Mouse (Mus musculus) limb, embryonic 12.5 days (tissue): ENCODE results near the gene Pilrb2. TPM values are rescaled to one million over a fixed set of nuclear protein-coding genes. Genes with fewer than 3 reads are reported as not detected.

Source experiments
- ATAC-seq: fragments of 200-750 bp; cut with Nextera tagmentation; 2 replicates; pipeline ENCODE4 v1.8.0; 2017; ENCODE audit warnings: low read depth, moderate TSS enrichment; ENCODE audit not compliant: insufficient number of reproducible peaks, insufficient read depth, low FRiP score, low TSS enrichment
- H3K27ac ChIP-seq: fragments of 300-500 bp; sonication (generic); 2 replicates; pipeline ENCODE4 v1.5.1; 2016; ENCODE audit warnings: mild to moderate bottlenecking, moderate library complexity
- H3K27me3 ChIP-seq: fragments of 300-500 bp; sonication (generic); 2 replicates; pipeline ENCODE4 v1.6.1; 2016; ENCODE audit warnings: mild to moderate bottlenecking, moderate library complexity
- H3K36me3 ChIP-seq: fragments of 300-500 bp; sonication (generic); 2 replicates; pipeline ENCODE4 v1.6.1; 2016; ENCODE audit warnings: mild to moderate bottlenecking, moderate library complexity
- H3K4me1 ChIP-seq: fragments of 300-500 bp; sonication (generic); replicated peaks from 2 replicates; pipeline ENCODE4 v1.6.1; 2016
- H3K4me2 ChIP-seq: fragments of 300-500 bp; sonication (generic); 2 replicates; pipeline ENCODE4 v1.6.1; 2016; ENCODE audit warnings: mild to moderate bottlenecking, moderate library complexity
- H3K4me3 ChIP-seq: fragments of 300-500 bp; sonication (generic); replicated peaks from 2 replicates; pipeline ENCODE4 v1.5.1; 2016; ENCODE audit warnings: mild to moderate bottlenecking
- H3K9ac ChIP-seq: fragments of 300-500 bp; sonication (generic); replicated peaks from 2 replicates; pipeline ENCODE4 v1.6.1; 2016; ENCODE audit warnings: mild to moderate bottlenecking, moderate library complexity
- H3K9me3 ChIP-seq: fragments of 300-500 bp; sonication (generic); 2 replicates; pipeline ENCODE4 v1.6.1; 2016; ENCODE audit warnings: mild to moderate bottlenecking, moderate library complexity
- WGBS: fragments of 180-500 bp; shearing (Covaris S2); methylation state at CpG from one replicate; pipeline ENCODE4 v1.1.7; 2016; 5-methylcytosine and 5-hydroxymethylcytosine counted together
- polyA plus RNA-seq: library from polyadenylated mRNA; unstranded; fragments of >200 nt; fragmentation: Nextera tagmentation; extraction: Ambion mirVana; gene quantifications from 2 replicates; pipeline ENCODE4 v1.2.1, GENCODE M21; 2016

Pilrb2 gene
- polyA plus RNA-seq, 1 experiment from 2014 or later, result not detected

DNA sequence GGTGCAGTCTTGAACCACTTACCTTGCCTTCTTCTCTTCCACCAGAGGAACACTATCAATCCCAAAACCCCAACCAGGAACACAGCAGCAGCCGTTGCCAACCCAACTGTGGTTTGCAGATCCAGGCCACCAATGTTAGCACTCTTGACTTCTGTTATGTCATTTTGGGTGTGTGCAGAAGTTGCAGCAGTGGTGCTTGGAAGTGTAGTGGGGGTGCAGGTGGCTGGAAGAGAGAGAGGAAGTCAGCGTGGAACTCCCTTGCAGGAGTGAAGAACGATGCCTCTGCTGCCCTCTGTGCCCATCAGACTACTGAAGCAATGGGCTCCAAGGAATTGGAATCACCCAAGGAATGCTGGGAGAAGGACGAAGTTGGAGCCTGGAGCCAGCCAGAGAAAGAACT, 40.5 kb downstream of the Pilrb2 start:
- no peak overlapping the region for H3K4me2 ChIP-seq
- H3K27me3 ChIP-seq, result no peaks in the 10 kb centered on the region
- no peaks in the 10 kb centered on the region for H3K36me3 ChIP-seq
- 81% methylated on average over 4 of the region's 4 CpGs for WGBS
- no peak overlapping the region for H3K4me3 ChIP-seq
- H3K9me3 ChIP-seq, result no peaks in the 10 kb centered on the region
- H3K27ac ChIP-seq, result no peak overlapping the region
- no peaks in the 10 kb centered on the region for H3K4me1 ChIP-seq
- H3K9ac ChIP-seq, result no peak overlapping the region
- no peak for ATAC-seq

- H3K9ac ChIP-seq, result no peak overlapping the region
- H3K27ac ChIP-seq, result no peak overlapping the region
- no peaks in the 10 kb centered on the region for H3K9me3 ChIP-seq
- H3K4me3 ChIP-seq, result no peak overlapping the region
- H3K4me2 ChIP-seq, result no peak overlapping the region
- 81% methylated on average over 7 of the region's 7 CpGs for WGBS
- no peaks in the 10 kb centered on the region for H3K4me1 ChIP-seq
- no peaks in the 10 kb centered on the region for H3K27me3 ChIP-seq
- ATAC-seq, result no peak
- H3K36me3 ChIP-seq, result no peaks in the 10 kb centered on the region
Measured at GRCm38 (mm10) chr5:137830238-137830637, 41.4 kb downstream of the Pilrb2 start.

GRCm38 (mm10) chr5:137828694-137829093, 42.9 kb downstream of the Pilrb2 start:
- Histone ChIP-seq H3K9me3 (no peaks in the 10 kb centered on the region), H3K27me3 (no peaks in the 10 kb centered on the region), H3K36me3 (no peaks in the 10 kb centered on the region), H3K27ac (no peak overlapping the region), H3K9ac (no peak overlapping the region), H3K4me2 (no peak overlapping the region), H3K4me3 (no peak overlapping the region), H3K4me1 (no peaks in the 10 kb centered on the region)
- ATAC-seq, result no peak
- 82% methylated on average over 6 of the region's 6 CpGs for WGBS

GRCm38 (mm10) chr5:137826421-137826820, 45.2 kb downstream of the Pilrb2 start:
- H3K27ac ChIP-seq, result no peak overlapping the region
- H3K9me3 ChIP-seq, result no peaks in the 10 kb centered on the region
- H3K4me2 ChIP-seq, result no peak overlapping the region
- H3K27me3 ChIP-seq, result no peaks in the 10 kb centered on the region
- WGBS, result 59% methylated on average over 7 of the region's 7 CpGs
- no peak overlapping the region for H3K9ac ChIP-seq
- H3K36me3 ChIP-seq, result no peaks in the 10 kb centered on the region
- H3K4me1 ChIP-seq, result no peaks in the 10 kb centered on the region
- ATAC-seq, result no peak
- no peak overlapping the region for H3K4me3 ChIP-seq

GRCm38 (mm10) chr5:137825971-137826370, 45.6 kb downstream of the Pilrb2 start:
- no peaks in the 10 kb centered on the region for H3K36me3 ChIP-seq
- no peak overlapping the region for H3K27ac ChIP-seq
- no peak overlapping the region for H3K9ac ChIP-seq
- no peak overlapping the region for H3K4me3 ChIP-seq
- no peak overlapping the region for H3K4me2 ChIP-seq
- no peaks in the 10 kb centered on the region for H3K27me3 ChIP-seq
- no peak for ATAC-seq
- H3K4me1 ChIP-seq, result no peaks in the 10 kb centered on the region
- no peaks in the 10 kb centered on the region for H3K9me3 ChIP-seq
- WGBS, result 77% methylated on average over 2 of the region's 2 CpGs

GRCm38 (mm10) chr5:137825030-137825429, 46.6 kb downstream of the Pilrb2 start:
- no peak overlapping the region for H3K27ac ChIP-seq
- no peaks in the 10 kb centered on the region for H3K9me3 ChIP-seq
- ATAC-seq, result no peak
- no peak overlapping the region for H3K9ac ChIP-seq
- 92% methylated on average over 3 of the region's 3 CpGs for WGBS
- H3K4me1 ChIP-seq, result no peaks in the 10 kb centered on the region
- H3K27me3 ChIP-seq, result no peaks in the 10 kb centered on the region
- H3K4me3 ChIP-seq, result no peak overlapping the region
- no peaks in the 10 kb centered on the region for H3K36me3 ChIP-seq
- H3K4me2 ChIP-seq, result no peak overlapping the region

DNA sequence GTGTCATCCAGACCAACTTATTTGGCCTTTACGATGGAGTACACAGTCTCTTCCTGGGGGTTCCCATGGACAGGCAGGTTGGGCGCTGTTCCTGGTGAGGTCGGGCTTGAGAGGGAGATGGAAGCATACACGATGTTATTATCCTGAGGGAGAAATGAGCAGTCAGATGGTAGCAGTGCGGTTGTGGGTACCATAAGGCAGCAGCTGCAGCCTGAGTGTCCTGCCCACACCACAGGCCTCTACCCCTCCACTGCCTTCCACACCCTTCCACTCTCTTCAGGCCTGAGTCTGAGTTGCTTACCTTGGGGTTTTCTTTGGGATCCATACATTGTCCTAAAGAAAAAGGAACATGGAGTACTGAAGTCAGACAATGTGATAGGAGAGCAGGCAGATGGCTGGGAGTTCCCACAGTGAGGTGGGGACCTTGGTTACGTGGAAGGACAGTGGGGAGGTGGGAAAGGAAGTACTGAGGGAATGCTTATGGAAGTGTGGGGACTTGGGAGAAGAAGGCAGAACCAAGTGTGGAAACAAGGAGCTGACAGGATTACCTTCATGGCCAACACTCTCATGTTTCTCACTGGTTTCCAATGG, 48.1 kb downstream of the Pilrb2 start:
- Histone ChIP-seq H3K27ac (no peak overlapping the region), H3K27me3 (no peaks in the 10 kb centered on the region), H3K4me1 (no peaks in the 10 kb centered on the region), H3K9ac (no peak overlapping the region), H3K9me3 (no peaks in the 10 kb centered on the region), H3K36me3 (no peaks in the 10 kb centered on the region), H3K4me2 (no peak overlapping the region), H3K4me3 (no peak overlapping the region)
- ATAC-seq, result no peak
- 87% methylated on average over 6 of the region's 6 CpGs for WGBS

GRCm38 (mm10) chr5:137822602-137823001, 49.0 kb downstream of the Pilrb2 start:
- 81% methylated on average over 1 of the region's 1 CpGs for WGBS
- no peaks in the 10 kb centered on the region for H3K36me3 ChIP-seq
- no peak overlapping the region for H3K4me3 ChIP-seq
- no peak overlapping the region for H3K4me2 ChIP-seq
- no peak for ATAC-seq
- H3K27me3 ChIP-seq, result no peaks in the 10 kb centered on the region
- H3K27ac ChIP-seq, result no peak overlapping the region
- H3K9ac ChIP-seq, result no peak overlapping the region
- no peaks in the 10 kb centered on the region for H3K4me1 ChIP-seq
- H3K9me3 ChIP-seq, result no peaks in the 10 kb centered on the region

GRCm38 (mm10) chr5:137822126-137822525, 49.5 kb downstream of the Pilrb2 start:
- Histone ChIP-seq H3K36me3 (no peaks in the 10 kb centered on the region), H3K27me3 (no peaks in the 10 kb centered on the region), H3K4me2 (no peak overlapping the region), H3K27ac (no peak overlapping the region), H3K4me1 (no peaks in the 10 kb centered on the region), H3K9ac (no peak overlapping the region), H3K9me3 (no peaks in the 10 kb centered on the region), H3K4me3 (no peak overlapping the region)
- no peak for ATAC-seq
- 69% methylated on average over 4 of the region's 4 CpGs for WGBS

GRCm38 (mm10) chr5:137817466-137818222, 54.0 kb downstream of the Pilrb2 start:
- Histone ChIP-seq H3K27ac (no peak overlapping the region), H3K36me3 (no peaks in the 10 kb centered on the region), H3K9ac (no peak overlapping the region), H3K27me3 (no peaks in the 10 kb centered on the region), H3K4me2 (no peak overlapping the region), H3K4me3 (no peak overlapping the region), H3K4me1 (no peaks in the 10 kb centered on the region), H3K9me3 (no peaks in the 10 kb centered on the region)
- WGBS, result 78% methylated on average over 4 of the region's 4 CpGs
- no peak for ATAC-seq
